17 mouse cellular contexts compared by ENCODE assay signal in genomic region chr15:88091390-88091789, GRCm38 (mm10).
DNase-seq lines count a peak whose midpoint lies in the region; ATAC-seq and TF ChIP-seq lines count a peak whose summit lies in the region.
"Had no signal": no experiment of that assay in that cellular context is flagged by ENCODE, and none has a peak within 500 bp of the region (broad histone marks: within the 10 kb centered on the region; RNA-seq: fewer than 3 reads in every experiment).

No protein-coding gene starts in this region.

- no peaks in the 10 kb centered on the region for H3K27me3 ChIP-seq in hindbrain, postnatal 0 days (ENCODE audit: insufficient read depth, low read length)
- H3K27me3 ChIP-seq in hindbrain, embryonic 14.5 days (ENCODE audit: control insufficient read depth, insufficient read depth, low read length), result no peaks in the 10 kb centered on the region
- no peaks in the 10 kb centered on the region for H3K27me3 ChIP-seq in liver, postnatal 0 days (ENCODE audit: insufficient read depth, low read length)
- H3K27me3 ChIP-seq in liver, embryonic 12.5 days (replicated peaks), result no peaks in the 10 kb centered on the region
- no peaks in the 10 kb centered on the region for H3K27me3 ChIP-seq in midbrain, embryonic 10.5 days (ENCODE audit: low read depth, poor library complexity, severe bottlenecking)
- H3K27me3 ChIP-seq: forebrain, embryonic 15.5 days; liver, embryonic 15.5 days had no signal

- H3K36me3 ChIP-seq in hindbrain, postnatal 0 days (ENCODE audit: insufficient read depth, low read length), result no peaks in the 10 kb centered on the region
- H3K36me3 ChIP-seq in hindbrain, embryonic 14.5 days (replicated peaks; ENCODE audit: control insufficient read depth, insufficient read depth), result no peaks in the 10 kb centered on the region
- H3K36me3 ChIP-seq in liver, postnatal 0 days (replicated peaks; ENCODE audit: insufficient read depth, low read length), result no peaks in the 10 kb centered on the region
- no peaks in the 10 kb centered on the region for H3K36me3 ChIP-seq in liver, embryonic 12.5 days
- no peaks in the 10 kb centered on the region for H3K36me3 ChIP-seq in ES-E14 (ENCODE audit: control insufficient read depth, insufficient read depth, low read length, poor library complexity, severe bottlenecking)
- no peaks in the 10 kb centered on the region for H3K36me3 ChIP-seq in midbrain, embryonic 10.5 days
- H3K36me3 ChIP-seq: forebrain, embryonic 15.5 days; liver, embryonic 15.5 days had no signal

- H3K9me3 ChIP-seq in hindbrain, postnatal 0 days (ENCODE audit: low read length), result no peaks in the 10 kb centered on the region
- peaks cover 9% of the 10 kb centered on the region; the same call in 1 of the 2 replicates for H3K9me3 ChIP-seq in hindbrain, embryonic 14.5 days (ENCODE audit: control insufficient read depth, low read length)
- H3K9me3 ChIP-seq in liver, postnatal 0 days (ENCODE audit: low read length), result peaks cover 4% of the 10 kb centered on the region; the same call in 1 of the 2 replicates
- H3K9me3 ChIP-seq in liver, embryonic 12.5 days (replicated peaks), result peaks cover 26% of the 10 kb centered on the region
- no peaks in the 10 kb centered on the region for H3K9me3 ChIP-seq in ES-E14 (ENCODE audit: control insufficient read depth, insufficient read depth, low read depth, low read length)
- H3K9me3 ChIP-seq in midbrain, embryonic 10.5 days (replicated peaks), result peaks cover 13% of the 10 kb centered on the region

- in situ Hi-C loops in ES-E14 (cut with MboI; ENCODE audit: low sequenced_read_pairs in 2 of 2, unreplicated experiment in 2 of 2), result no loop called here

- H3K4me1 ChIP-seq in hindbrain, postnatal 0 days (ENCODE audit: insufficient read depth, low read length), result no peaks in the 10 kb centered on the region
- H3K4me1 ChIP-seq in hindbrain, embryonic 14.5 days (replicated peaks; ENCODE audit: control insufficient read depth, insufficient read depth, low read length), result no peaks in the 10 kb centered on the region; the same call in 1 of the 2 replicates
- H3K4me1 ChIP-seq in liver, postnatal 0 days (ENCODE audit: insufficient read depth), result no peaks in the 10 kb centered on the region
- H3K4me1 ChIP-seq in liver, embryonic 12.5 days, result no peaks in the 10 kb centered on the region
- no peaks in the 10 kb centered on the region for H3K4me1 ChIP-seq in ES-E14 (ENCODE audit: control insufficient read depth in 2 of 2, insufficient read depth in 2 of 2, low read length in 2 of 2, poor library complexity in 1 of 2)
- no peaks in the 10 kb centered on the region for H3K4me1 ChIP-seq in midbrain, embryonic 10.5 days
- H3K4me1 ChIP-seq: liver, embryonic 15.5 days had no signal

- WGBS in hindbrain, postnatal 0 days, result 95% methylated on average over 5 of the region's 5 CpGs
- 97% methylated on average over 5 of the region's 5 CpGs for WGBS in hindbrain, embryonic 14.5 days
- WGBS in liver, postnatal 0 days (ENCODE audit: insufficient replicate concordance), result 69% methylated on average over 5 of the region's 5 CpGs
- WGBS in liver, embryonic 12.5 days (ENCODE audit: insufficient replicate concordance), result 69% methylated on average over 5 of the region's 5 CpGs
- 92% methylated on average over 5 of the region's 5 CpGs for WGBS in midbrain, embryonic 10.5 days

- no peak for DNase-seq in hindbrain, postnatal 0 days (ENCODE audit: low spot score)
- DNase-seq in hindbrain, embryonic 14.5 days (ENCODE audit: low spot score), result no peak
- DNase-seq in liver, postnatal 0 days, result no peak
- peak; percentile 21 for DNase-seq in ES-E14 (ENCODE audit: low read depth, low spot score)
- DNase-seq in induced T-regulatory cell, adult 2 months (ENCODE audit: low read depth), result peak; percentile 2
- no peak for DNase-seq in midbrain, embryonic 10.5 days (ENCODE audit: low spot score)
- DNase-seq: heart, postnatal 4 days; layer of hippocampus, postnatal 36 days; lung, postnatal 4 days; right cerebral cortex, postnatal 4 days; thymus, postnatal 4 days had no signal

- no peak overlapping the region for H3K9ac ChIP-seq in hindbrain, postnatal 0 days (replicated peaks; ENCODE audit: low read length)
- H3K9ac ChIP-seq in hindbrain, embryonic 14.5 days, result no peak overlapping the region
- no peak overlapping the region for H3K9ac ChIP-seq in liver, postnatal 0 days (replicated peaks)
- no peak overlapping the region for H3K9ac ChIP-seq in liver, embryonic 12.5 days
- no peak overlapping the region for H3K9ac ChIP-seq in ES-E14 (ENCODE audit: insufficient read depth, low read depth, low read length, poor library complexity, severe bottlenecking)
- H3K9ac ChIP-seq: forebrain, embryonic 15.5 days; liver, embryonic 15.5 days had no signal

- no peak overlapping the region for H3K4me3 ChIP-seq in hindbrain, postnatal 0 days (ENCODE audit: low read length)
- no peak overlapping the region for H3K4me3 ChIP-seq in hindbrain, embryonic 14.5 days (replicated peaks; ENCODE audit: low read length)
- H3K4me3 ChIP-seq in liver, postnatal 0 days (ENCODE audit: low read depth, low read length), result no peak overlapping the region
- no peak overlapping the region for H3K4me3 ChIP-seq in liver, embryonic 12.5 days
- no peak overlapping the region for H3K4me3 ChIP-seq in ES-E14 (ENCODE audit: insufficient read depth in 1 of 2, low read depth in 1 of 2, low read length in 2 of 2, poor library complexity in 1 of 2, severe bottlenecking in 1 of 2)
- H3K4me3 ChIP-seq in midbrain, embryonic 10.5 days, result no peak overlapping the region
- H3K4me3 ChIP-seq: erythroblast, embryonic 14.5 days; forebrain, embryonic 15.5 days; liver, embryonic 15.5 days had no signal

- no peak for ATAC-seq in hindbrain, postnatal 0 days
- ATAC-seq in hindbrain, embryonic 14.5 days (ENCODE audit: low FRiP score), result no peak
- ATAC-seq in liver, postnatal 0 days, result no peak
- ATAC-seq in liver, embryonic 12.5 days, result no peak
- no peak for ATAC-seq in activated CD4-positive, CD25-positive, alpha-beta regulatory T cell, adult 4 months
- ATAC-seq: forebrain, embryonic 15.5 days had no signal

- H3K27ac ChIP-seq in hindbrain, postnatal 0 days, result no peak overlapping the region
- H3K27ac ChIP-seq in hindbrain, embryonic 14.5 days, result no peak overlapping the region
- H3K27ac ChIP-seq in liver, postnatal 0 days (ENCODE audit: low read depth), result no peak overlapping the region
- no peak overlapping the region for H3K27ac ChIP-seq in liver, embryonic 12.5 days
- no peak overlapping the region for H3K27ac ChIP-seq in ES-E14 (ENCODE audit: insufficient read depth, low read depth, low read length, poor library complexity, severe bottlenecking)
- no peak overlapping the region for H3K27ac ChIP-seq in midbrain, embryonic 10.5 days (replicated peaks)
- H3K27ac ChIP-seq: forebrain, embryonic 15.5 days; liver, embryonic 15.5 days had no signal

- peak; percentile 45 for TF ChIP-seq CTCF in hindbrain, postnatal 0 days (IDR thresholded peaks at IDR 0.05; ENCODE audit: low read depth)
- peak; percentile 50 for TF ChIP-seq CTCF in liver, postnatal 0 days (IDR thresholded peaks at IDR 0.05; ENCODE audit: low read depth)

- no peak overlapping the region for H3K4me2 ChIP-seq in hindbrain, postnatal 0 days (ENCODE audit: low read depth, low read length)
- H3K4me2 ChIP-seq in hindbrain, embryonic 14.5 days (replicated peaks), result no peak overlapping the region
- H3K4me2 ChIP-seq in liver, postnatal 0 days (ENCODE audit: low read depth, low read length), result no peak overlapping the region
- no peak overlapping the region for H3K4me2 ChIP-seq in liver, embryonic 12.5 days
- H3K4me2 ChIP-seq: forebrain, embryonic 15.5 days; liver, embryonic 15.5 days; midbrain, embryonic 11.5 days had no signal

- TF ChIP-seq EP300 in liver, postnatal 0 days (IDR thresholded peaks at IDR 0.05; ENCODE audit: low read depth), result no peak

TF ChIP-seq in ES-E14, 5 proteins besides CTCF, POLR2A, EP300 and RAD21:
- TF ChIP-seq MAFK (IDR thresholded peaks at IDR 0.05; ENCODE audit: insufficient read depth, low read depth, low read length) (peak; percentile 54; the same call in 1 of the 2 replicates), HCFC1 (IDR thresholded peaks at IDR 0.05; ENCODE audit: borderline replicate concordance, insufficient read depth, low read length) (no peak), ZC3H11A (IDR thresholded peaks at IDR 0.05; ENCODE audit: borderline replicate concordance, low read depth, low read length) (peak; percentile 30; the same call in 1 of the 2 replicates)

Comparison
In these comparisons a context has a peak if more than half of its experiments do, and no peak if none do; other contexts are left out.
1. DNase-seq: peak in ES-E14 (single experiment) and induced T-regulatory cell, adult 2 months (single experiment); none in hindbrain, postnatal 0 days (single experiment), hindbrain, embryonic 14.5 days (single experiment), liver, postnatal 0 days (single experiment) and midbrain, embryonic 10.5 days (single experiment).